Mouse (Mus musculus) frontal cortex, postnatal 10 days (tissue): ENCODE measurements at regions not wholly inside any gene's neighbourhood (a gene's known extent, or its start where the extent isn't known, plus 50 kb on each side); places are given as distances from the start of the nearest gene placed in this dataset.

Source experiments
- DNase-seq, 2 experiments: peaks; one replicate each; pipeline ENCODE4 v3.0.0; 2022; ENCODE audit warnings: low spot score in 2 of 2, mixed read lengths in 1 of 2

DNA sequence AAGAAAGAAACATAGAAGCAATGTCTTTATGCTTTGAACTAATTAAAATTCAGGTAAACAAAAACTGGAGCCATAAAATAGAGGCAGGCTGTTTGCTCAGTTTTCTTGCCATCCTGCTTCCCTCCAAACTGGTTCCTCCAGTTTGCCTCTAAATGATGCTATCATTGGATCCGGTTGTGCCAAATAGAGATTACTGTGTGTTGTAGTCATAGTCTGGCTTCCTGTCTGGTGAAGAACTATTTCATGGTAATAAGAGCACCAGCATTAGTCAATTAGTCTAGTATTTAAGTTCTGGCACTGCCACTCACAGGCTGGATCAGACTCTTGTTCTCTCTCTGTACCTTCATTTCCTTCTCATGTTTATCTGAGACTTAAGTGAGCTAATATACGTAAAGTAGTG, 141.9 kb upstream of the Rasa1 start:
- no peak for DNase-seq

DNA sequence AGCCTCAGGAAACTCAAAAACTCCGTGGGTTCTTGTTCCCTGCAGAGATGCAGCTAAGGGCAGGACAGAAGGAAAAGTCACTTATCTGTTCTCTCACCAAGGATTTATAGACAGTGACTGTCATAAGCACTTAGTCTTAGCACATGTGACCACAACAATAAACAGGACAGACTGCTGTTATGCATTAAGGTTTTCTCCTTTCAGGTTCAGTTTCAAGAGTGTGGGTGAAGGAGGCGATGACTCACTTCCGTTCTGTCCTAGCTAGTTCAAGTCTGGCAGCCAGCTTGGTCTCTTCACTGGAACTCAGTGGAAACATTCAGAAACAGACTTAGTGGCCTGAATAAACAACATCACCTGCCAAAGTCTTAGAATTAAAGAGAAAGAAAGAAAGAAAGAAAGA, 141.1 kb upstream of the Rasa1 start:
- no peak for DNase-seq

DNA sequence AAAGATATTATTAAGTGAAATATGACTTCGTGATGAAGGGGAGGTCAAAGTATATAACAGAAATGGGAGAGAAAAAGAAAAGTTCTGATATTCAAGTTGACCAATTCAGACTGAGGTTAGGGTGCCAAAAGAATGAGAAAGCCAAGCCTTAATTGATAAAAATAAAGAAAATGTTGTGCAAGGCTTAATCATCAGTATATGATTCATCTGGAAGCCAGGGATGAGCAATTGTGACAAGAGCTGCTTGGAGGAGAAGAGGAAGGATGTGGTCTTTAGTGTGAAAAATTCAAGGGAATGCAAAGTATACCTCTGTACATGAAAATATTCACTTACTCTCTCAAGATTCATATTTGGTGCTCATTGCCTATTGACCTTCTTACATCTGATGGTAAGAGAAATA, 129.7 kb upstream of the Rasa1 start:
- no peak for DNase-seq

DNA sequence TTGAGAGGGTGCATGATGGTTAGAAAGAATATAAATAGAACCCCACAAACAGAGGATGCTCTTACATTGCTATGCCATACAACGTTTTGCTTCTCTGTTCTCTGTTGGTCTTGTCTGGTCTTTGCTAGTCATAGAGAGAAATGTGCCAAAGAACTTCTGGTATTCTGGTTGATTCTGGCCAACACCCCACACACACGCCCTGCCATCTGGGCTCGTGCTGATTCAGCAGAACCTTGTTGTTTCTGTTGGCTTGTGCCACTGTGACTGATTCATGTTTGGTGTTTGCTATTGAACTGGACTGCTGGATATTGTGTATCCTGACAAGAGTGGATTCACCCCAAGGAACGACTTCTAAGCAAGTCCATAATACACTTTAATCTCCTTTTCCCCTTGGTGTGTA, 126.0 kb upstream of the Rasa1 start:
- no peak for DNase-seq

DNA sequence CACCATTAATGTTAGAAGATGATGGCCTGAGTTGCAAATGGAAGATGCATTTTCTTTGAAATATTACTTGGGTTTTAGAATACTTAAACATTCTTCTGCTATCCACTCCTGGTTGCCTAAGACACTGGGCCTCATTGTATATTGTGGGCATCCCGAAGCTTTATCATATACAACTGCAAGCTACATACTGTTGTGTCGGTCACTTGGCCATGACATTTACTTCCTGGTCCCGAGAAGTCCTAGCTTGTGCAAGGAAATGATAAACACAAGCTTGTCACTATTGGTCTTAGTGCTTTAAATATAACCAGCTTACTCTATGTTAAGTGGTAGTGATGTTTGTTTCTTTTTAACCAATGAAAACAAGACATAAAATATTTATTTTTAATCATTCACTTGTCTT, 122.4 kb upstream of the Rasa1 start:
- DNase-seq: no peak

DNA sequence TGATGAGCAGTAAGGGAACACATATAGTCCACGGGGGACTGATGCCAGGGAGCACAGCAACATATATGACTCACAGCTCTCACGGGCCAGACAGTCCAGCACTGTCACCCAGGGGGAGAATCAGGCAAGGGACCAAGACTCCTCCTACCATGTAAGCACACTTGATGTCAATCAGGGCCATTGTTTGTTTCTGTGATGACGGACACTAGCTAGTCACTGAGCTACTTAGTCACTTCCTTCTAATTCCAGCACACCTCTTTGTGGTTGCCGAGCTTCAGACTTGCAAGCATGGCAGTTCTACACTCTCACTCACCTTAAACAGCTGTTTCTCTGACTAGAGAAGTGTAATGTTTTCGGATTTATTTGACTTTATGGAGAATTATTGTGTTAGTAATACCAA, 109.9 kb upstream of the Rasa1 start:
- no peak for DNase-seq

DNA sequence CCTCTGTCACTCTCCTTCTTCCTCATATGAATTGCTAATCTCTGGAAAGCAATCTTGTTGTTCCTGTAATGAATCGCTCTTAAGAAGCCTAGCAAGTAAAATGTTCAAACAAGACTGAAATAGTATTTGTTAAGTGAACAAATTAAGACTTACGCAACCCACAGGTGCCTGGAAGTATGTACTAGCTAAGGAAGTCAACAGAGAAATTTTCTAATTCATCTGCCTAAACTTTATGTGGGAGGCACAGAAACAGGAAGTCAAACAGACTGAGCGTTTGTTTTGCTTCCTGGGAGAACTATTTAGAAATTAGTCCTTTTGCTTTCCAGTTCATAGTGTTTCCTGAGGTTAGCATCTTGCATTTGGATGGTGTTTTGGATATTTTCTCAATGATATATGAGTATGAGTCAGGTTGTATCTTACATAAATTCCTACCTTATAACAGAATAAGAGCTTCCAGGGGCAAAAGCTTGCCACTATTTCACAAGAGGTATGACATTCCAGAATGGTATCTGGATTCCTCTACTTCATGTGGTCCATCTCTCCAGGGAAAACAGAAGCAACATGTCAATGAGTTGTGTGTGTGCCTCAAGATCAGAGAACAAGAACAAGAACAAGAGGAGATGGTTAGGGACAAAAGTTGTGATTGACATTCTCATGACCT, 87.5 kb upstream of the Rasa1 start:
- DNase-seq: no peak

DNA sequence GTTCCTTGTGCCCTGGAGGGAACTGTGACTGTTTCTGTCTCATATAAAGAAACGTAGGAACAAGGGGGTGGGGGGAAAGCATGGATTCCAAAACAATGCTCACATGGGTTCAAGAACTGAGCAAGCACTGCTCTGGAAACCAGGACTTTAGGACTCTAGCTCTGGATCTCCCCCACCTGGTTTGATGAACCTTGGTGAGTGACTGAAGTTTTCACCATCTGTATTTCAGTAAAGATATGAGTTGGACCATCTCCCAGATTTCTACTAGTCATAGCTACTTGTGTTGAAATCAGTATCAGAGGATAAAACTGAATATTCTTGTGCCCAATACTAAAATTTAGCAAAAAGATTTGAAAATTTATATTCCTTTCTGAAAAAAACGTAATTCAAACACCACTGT, 70.7 kb upstream of the Rasa1 start:
- DNase-seq: no peak

DNA sequence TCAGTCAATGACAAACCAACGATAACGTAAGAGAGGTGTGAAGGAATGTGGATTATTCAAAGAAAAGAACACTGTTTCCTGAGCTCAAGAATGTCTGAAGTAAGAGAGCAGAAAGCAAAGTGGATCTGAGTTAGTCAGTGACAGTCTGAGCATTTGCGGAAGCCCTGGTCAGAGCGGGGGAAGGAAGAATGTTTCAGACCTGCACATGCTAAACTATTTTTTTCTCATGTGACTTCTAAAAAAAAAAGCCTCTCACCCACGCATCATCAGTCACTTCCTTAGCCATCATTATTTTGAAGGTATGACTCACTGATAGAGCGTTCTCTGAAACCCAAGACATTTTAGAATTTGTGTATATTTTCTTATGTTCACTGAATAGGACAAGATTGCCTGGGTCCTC, 70.2 kb upstream of the Rasa1 start:
- no peak for DNase-seq

DNA sequence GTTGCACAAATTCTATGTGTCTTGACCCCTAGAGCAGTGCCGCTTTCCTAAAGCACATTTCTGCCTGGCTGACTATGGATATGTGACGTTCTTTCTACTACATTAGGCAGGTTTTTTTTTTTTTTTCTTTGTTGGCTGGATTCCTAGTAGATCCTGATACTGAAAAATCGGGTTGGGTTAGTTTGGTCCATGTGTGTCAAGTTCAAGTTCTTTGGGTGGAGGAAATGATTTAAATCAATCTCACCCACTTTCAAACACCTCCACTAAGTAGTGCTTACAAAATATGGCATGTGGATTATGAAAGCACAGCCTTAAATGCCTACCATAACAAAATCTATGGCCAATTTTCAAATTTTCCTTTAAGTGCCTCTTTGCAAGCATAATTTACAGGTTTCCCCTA, 63.1 kb upstream of the Rasa1 start:
- DNase-seq: no peak
